Mouse (Mus musculus) urinary bladder, postnatal 36 days (tissue): ENCODE data around the gene Cuedc1.

ENCODE experiments used
- DNase-seq, 2 experiments: peaks; one replicate each; pipeline ENCODE4 v3.0.0; 2022; ENCODE audit warnings: low spot score in 2 of 2, mixed read lengths in 1 of 2

Cuedc1 gene

DNA sequence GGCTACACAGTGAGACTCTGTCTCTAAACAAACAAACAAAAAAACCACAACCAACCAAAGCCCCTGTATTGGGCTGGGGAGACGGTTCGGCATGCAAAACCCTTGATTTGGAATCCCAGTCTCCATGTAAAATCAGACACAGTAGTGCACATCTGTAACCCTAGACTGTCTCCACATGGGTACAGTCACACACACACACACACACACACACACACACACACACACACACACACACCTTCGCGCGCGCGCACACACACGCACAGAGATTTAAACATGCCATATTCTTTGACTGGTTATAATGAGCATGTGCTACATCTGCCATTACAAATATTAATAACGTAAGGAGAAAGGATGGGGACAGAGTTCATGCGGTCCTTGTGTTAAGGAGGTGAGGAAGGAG is 142.4 kb downstream of the Cuedc1 start:
- DNase-seq: no peak

DNA sequence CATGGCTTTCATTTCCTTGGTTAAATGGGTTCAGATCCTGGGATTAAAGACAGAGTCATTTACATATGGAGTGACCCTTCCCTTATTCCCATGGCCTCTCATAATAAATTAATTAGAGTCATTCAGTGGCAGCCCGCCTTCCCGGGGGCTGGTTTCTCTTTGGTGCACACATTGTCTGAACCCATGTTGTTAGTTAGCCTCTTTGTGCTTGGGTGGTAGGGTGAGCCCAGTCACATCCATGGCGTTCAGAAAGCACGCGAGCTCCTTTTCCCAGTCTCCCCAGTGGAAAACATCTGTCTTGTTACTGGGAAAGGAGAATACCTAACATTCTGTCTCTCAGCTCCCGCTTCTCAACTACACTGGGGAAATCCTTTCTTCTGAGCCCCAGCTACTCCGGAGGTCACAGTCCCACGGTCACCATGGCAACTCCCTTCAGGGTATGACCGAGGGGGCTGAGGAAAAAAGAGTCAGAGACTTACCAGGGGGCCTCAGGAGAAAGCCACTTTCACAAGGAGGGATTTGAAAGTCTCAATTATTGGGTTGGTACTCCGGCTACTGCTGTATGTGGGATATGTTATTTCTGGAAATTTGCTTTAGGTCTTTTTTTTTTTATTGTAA is 143.0 kb downstream of the Cuedc1 start:
- no peak for DNase-seq

DNA sequence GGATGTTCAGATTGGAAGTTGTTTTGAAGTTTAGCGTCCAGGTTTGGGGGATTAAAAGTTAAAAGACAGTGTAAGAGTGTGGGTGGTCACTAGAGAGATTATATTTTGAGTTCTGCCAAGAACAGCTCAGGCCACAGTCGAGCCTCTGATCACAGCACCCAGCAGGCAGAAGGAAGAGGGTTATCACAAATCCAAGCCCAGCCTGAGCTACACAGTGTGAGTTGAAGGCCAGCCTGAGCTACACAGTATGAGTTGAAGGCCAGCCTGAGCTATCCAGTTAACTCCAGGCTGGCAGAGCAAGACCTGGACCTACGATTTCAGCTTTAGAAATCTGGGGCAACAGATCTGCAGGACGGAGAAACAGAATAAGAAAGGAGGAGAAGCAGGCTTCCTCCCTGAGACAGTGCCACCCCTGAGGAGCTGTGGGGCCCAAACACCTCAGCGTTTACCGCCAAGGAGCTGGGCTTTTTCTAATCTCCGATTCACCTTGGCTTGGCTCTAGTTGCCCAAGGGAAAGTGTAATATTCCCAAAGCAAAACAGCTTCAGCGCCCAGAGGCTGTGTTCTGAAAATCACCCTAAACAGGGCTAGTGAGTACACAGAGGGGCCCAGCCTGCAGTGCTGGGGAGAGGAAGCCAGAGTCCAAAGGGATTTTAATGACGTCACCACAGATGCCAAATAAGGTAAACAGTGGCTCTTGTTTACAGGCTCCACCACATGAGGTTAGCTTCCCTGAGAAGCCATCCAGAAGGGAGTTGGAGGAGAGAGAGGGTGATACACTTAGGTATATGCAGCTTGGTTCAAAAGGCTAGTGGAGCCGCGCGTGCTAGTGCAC is 143.8 kb downstream of the Cuedc1 start:
- no peak for DNase-seq
